Mouse (Mus musculus): ENCODE measurements around the gene Lrp4. TPM values are rescaled to one million over a fixed set of nuclear protein-coding genes. Genes with fewer than 3 reads are reported as not detected.
A peak's percentile ranks its signal among the peaks of the same experiment; 100 is the strongest.

Lrp4 gene
- polyA plus RNA-seq, 1 experiment from 2014 or later = 3.4 TPM

GRCm38 (mm10) chr2:91493981-91494380, 36.7 kb downstream of the Lrp4 start:
- Histone ChIP-seq H3K9me3 (ENCODE audit: control insufficient read depth, low read length) (no peaks in the 10 kb centered on the region), H3K27ac (replicated peaks) (no peak overlapping the region), H3K4me3 (ENCODE audit: low read depth, low read length) (no peak overlapping the region), H3K27me3 (ENCODE audit: control insufficient read depth, insufficient read depth, low read length) (no peaks in the 10 kb centered on the region), H3K4me1 (replicated peaks; ENCODE audit: control insufficient read depth, insufficient read depth) (no peaks in the 10 kb centered on the region), H3K36me3 (ENCODE audit: control insufficient read depth, insufficient read depth, low read length) (peaks cover 24% of the 10 kb centered on the region), H3K4me2 (replicated peaks; ENCODE audit: low read depth) (no peak overlapping the region), H3K9ac (ENCODE audit: low read length) (no peak overlapping the region)
- 94% methylated on average over 9 of the region's 9 CpGs for WGBS
- DNase-seq (ENCODE audit: low spot score) = no peak
- TF ChIP-seq CTCF (IDR thresholded peaks at IDR 0.05; ENCODE audit: low read depth) (no peak), EP300 (optimal IDR thresholded peaks at IDR 0.05) (no peak)
- ATAC-seq (ENCODE audit: low FRiP score, low TSS enrichment) = no peak

- H3K4me2 ChIP-seq (replicated peaks; ENCODE audit: low read depth) = no peak overlapping the region
- H3K36me3 ChIP-seq (ENCODE audit: control insufficient read depth, insufficient read depth, low read length) = peaks cover 23% of the 10 kb centered on the region
- H3K9me3 ChIP-seq (ENCODE audit: control insufficient read depth, low read length) = no peaks in the 10 kb centered on the region
- no peaks in the 10 kb centered on the region for H3K4me1 ChIP-seq (replicated peaks; ENCODE audit: control insufficient read depth, insufficient read depth)
- no peak overlapping the region for H3K4me3 ChIP-seq (ENCODE audit: low read depth, low read length)
- DNase-seq (ENCODE audit: low spot score) (no peak), ATAC-seq (ENCODE audit: low FRiP score, low TSS enrichment) (no peak)
- H3K27me3 ChIP-seq (ENCODE audit: control insufficient read depth, insufficient read depth, low read length) = no peaks in the 10 kb centered on the region
- H3K9ac ChIP-seq (ENCODE audit: low read length) = no peak overlapping the region
- WGBS = 84% methylated on average over 8 of the region's 8 CpGs
- no peak for TF ChIP-seq CTCF (IDR thresholded peaks at IDR 0.05; ENCODE audit: low read depth)
- no peak for TF ChIP-seq EP300 (optimal IDR thresholded peaks at IDR 0.05)
- H3K27ac ChIP-seq (replicated peaks) = no peak overlapping the region
Observed at GRCm38 (mm10) chr2:91498093-91498719, 40.9 kb downstream of the Lrp4 start.

GRCm38 (mm10) chr2:91508076-91508475, 50.8 kb downstream of the Lrp4 start:
- no peak overlapping the region for H3K27ac ChIP-seq (replicated peaks)
- no peak for TF ChIP-seq EP300 (optimal IDR thresholded peaks at IDR 0.05)
- TF ChIP-seq CTCF (IDR thresholded peaks at IDR 0.05; ENCODE audit: low read depth) = no peak
- DNase-seq (ENCODE audit: low spot score) (no peak), ATAC-seq (ENCODE audit: low FRiP score, low TSS enrichment) (no peak)
- no peak overlapping the region for H3K4me2 ChIP-seq (replicated peaks; ENCODE audit: low read depth)
- H3K9ac ChIP-seq (ENCODE audit: low read length) = no peak overlapping the region
- WGBS = 90% methylated on average over 8 of the region's 8 CpGs
- H3K9me3 ChIP-seq (ENCODE audit: control insufficient read depth, low read length) = no peaks in the 10 kb centered on the region
- H3K27me3 ChIP-seq (ENCODE audit: control insufficient read depth, insufficient read depth, low read length) = no peaks in the 10 kb centered on the region
- H3K4me3 ChIP-seq (ENCODE audit: low read depth, low read length) = no peak overlapping the region
- H3K4me1 ChIP-seq (replicated peaks; ENCODE audit: control insufficient read depth, insufficient read depth) = no peaks in the 10 kb centered on the region
- H3K36me3 ChIP-seq (ENCODE audit: control insufficient read depth, insufficient read depth, low read length) = peaks cover 13% of the 10 kb centered on the region

- peak overlapping the region; percentile 53; the same call in 1 of the 2 replicates for H3K27ac ChIP-seq (replicated peaks)
- no peak overlapping the region for H3K9ac ChIP-seq (ENCODE audit: low read length)
- no peaks in the 10 kb centered on the region for H3K27me3 ChIP-seq (ENCODE audit: control insufficient read depth, insufficient read depth, low read length)
- H3K36me3 ChIP-seq (ENCODE audit: control insufficient read depth, insufficient read depth, low read length) = peaks cover 2% of the 10 kb centered on the region
- no peaks in the 10 kb centered on the region for H3K9me3 ChIP-seq (ENCODE audit: control insufficient read depth, low read length)
- no peak overlapping the region for H3K4me3 ChIP-seq (ENCODE audit: low read depth, low read length)
- TF ChIP-seq CTCF (IDR thresholded peaks at IDR 0.05; ENCODE audit: low read depth) (peak; percentile 27), EP300 (optimal IDR thresholded peaks at IDR 0.05) (no peak)
- ATAC-seq (ENCODE audit: low FRiP score, low TSS enrichment) = peak; percentile 88
- H3K4me1 ChIP-seq (replicated peaks; ENCODE audit: control insufficient read depth, insufficient read depth) = peaks cover 3% of the 10 kb centered on the region; the same call in 1 of the 2 replicates
- 15% methylated on average over 2 of the region's 2 CpGs for WGBS
- H3K4me2 ChIP-seq (replicated peaks; ENCODE audit: low read depth) = no peak overlapping the region
- peak; percentile 67 for DNase-seq (ENCODE audit: low spot score)
Observed at GRCm38 (mm10) chr2:91517186-91517585, 59.9 kb downstream of the Lrp4 start.

- Histone ChIP-seq H3K4me1 (replicated peaks; ENCODE audit: control insufficient read depth, insufficient read depth) (no peaks in the 10 kb centered on the region), H3K27me3 (ENCODE audit: control insufficient read depth, insufficient read depth, low read length) (no peaks in the 10 kb centered on the region), H3K36me3 (ENCODE audit: control insufficient read depth, insufficient read depth, low read length) (no peaks in the 10 kb centered on the region), H3K27ac (replicated peaks) (peak within 1 kb of the TSS; percentile 88), H3K4me2 (replicated peaks; ENCODE audit: low read depth) (peak within 1 kb of the TSS; percentile 63), H3K9me3 (ENCODE audit: control insufficient read depth, low read length) (no peaks in the 10 kb centered on the region), H3K9ac (ENCODE audit: low read length) (peak within 1 kb of the TSS; percentile 94), H3K4me3 (ENCODE audit: low read depth, low read length) (peak within 1 kb of the TSS; percentile 99)
- DNase-seq (ENCODE audit: low spot score) (peak; percentile 92), ATAC-seq (ENCODE audit: low FRiP score, low TSS enrichment) (peak; percentile 98)
- peak; percentile 62 for TF ChIP-seq CTCF (IDR thresholded peaks at IDR 0.05; ENCODE audit: low read depth)
- peak; percentile 58 for TF ChIP-seq EP300 (optimal IDR thresholded peaks at IDR 0.05)
- WGBS = under 1% methylated on average over 59 of the region's 64 CpGs
Observed at GRCm38 (mm10) chr2:91526294-91527146, 69.2 kb downstream of the Lrp4 start, which contains the start of gene Ckap5. Gene Ckap5 (plus strand): TSS chr2:91526762.

- no peaks in the 10 kb centered on the region for H3K9me3 ChIP-seq (ENCODE audit: control insufficient read depth, low read length)
- 0% methylated on average over 15 of the region's 15 CpGs for WGBS
- peak overlapping the region; percentile 99 for H3K4me3 ChIP-seq (ENCODE audit: low read depth, low read length)
- no peak for DNase-seq (ENCODE audit: low spot score)
- peak; percentile 64 for ATAC-seq (ENCODE audit: low FRiP score, low TSS enrichment)
- TF ChIP-seq EP300 (optimal IDR thresholded peaks at IDR 0.05) (no peak), CTCF (IDR thresholded peaks at IDR 0.05; ENCODE audit: low read depth) (no peak)
- H3K27ac ChIP-seq (replicated peaks) = peak overlapping the region; percentile 88
- peak overlapping the region; percentile 94 for H3K9ac ChIP-seq (ENCODE audit: low read length)
- H3K4me1 ChIP-seq (replicated peaks; ENCODE audit: control insufficient read depth, insufficient read depth) = no peaks in the 10 kb centered on the region
- no peaks in the 10 kb centered on the region for H3K27me3 ChIP-seq (ENCODE audit: control insufficient read depth, insufficient read depth, low read length)
- peak overlapping the region; percentile 63 for H3K4me2 ChIP-seq (replicated peaks; ENCODE audit: low read depth)
- H3K36me3 ChIP-seq (ENCODE audit: control insufficient read depth, insufficient read depth, low read length) = no peaks in the 10 kb centered on the region
Observed at GRCm38 (mm10) chr2:91527147-91527486, 69.8 kb downstream of the Lrp4 start.
